Mouse (Mus musculus): ENCODE results near the gene Zfp46. TPM values are rescaled to one million over a fixed set of nuclear protein-coding genes. Genes with fewer than 3 reads are reported as not detected.

Gene Zfp46
- polyA plus RNA-seq (2015; fragmentation: Nextera tagmentation; extraction: Ambion mirVana): 23.9 and 25.6 TPM in 2 replicates

GRCm38 (mm10) chr4:136284455-136284854, at the start of gene Zfp46:
Zfp46 (plus strand) TSS chr4:136284683.
- ATAC-seq (ENCODE audit: borderline replicate concordance, extremely low read depth, low FRiP score, low TSS enrichment): peak; percentile 23; the same call in 1 of the 2 replicates
- peaks cover 23% of the 10 kb centered on the region for H3K36me3 ChIP-seq
- H3K27me3 ChIP-seq: no peaks in the 10 kb centered on the region
- H3K4me3 ChIP-seq: peak within 1 kb of the TSS; percentile 71
- H3K9me3 ChIP-seq: no peaks in the 10 kb centered on the region
- H3K9ac ChIP-seq: peak within 1 kb of the TSS; percentile 71
- peak within 1 kb of the TSS; percentile 74 for H3K4me2 ChIP-seq
- H3K27ac ChIP-seq: peak within 1 kb of the TSS; percentile 95
- 10% methylated on average over 5 of the region's 5 CpGs for WGBS
- peaks cover 44% of the 10 kb centered on the region for H3K4me1 ChIP-seq

GRCm38 (mm10) chr4:136238669-136239068, 45.8 kb upstream of the Zfp46 start:
- Histone ChIP-seq H3K36me3 (no peaks in the 10 kb centered on the region; the same call in 1 of the 2 replicates), H3K4me1 (peaks cover 6% of the 10 kb centered on the region; the same call in 1 of the 2 replicates), H3K27me3 (peaks cover 16% of the 10 kb centered on the region; the same call in 1 of the 2 replicates), H3K4me2 (no peak overlapping the region), H3K4me3 (no peak overlapping the region), H3K9me3 (no peaks in the 10 kb centered on the region), H3K9ac (no peak overlapping the region), H3K27ac (no peak overlapping the region)
- no peak for ATAC-seq (ENCODE audit: borderline replicate concordance, extremely low read depth, low FRiP score, low TSS enrichment)
- 34% methylated on average over 13 of the region's 13 CpGs for WGBS

GRCm38 (mm10) chr4:136239111-136239510, 45.4 kb upstream of the Zfp46 start:
- WGBS: 76% methylated on average over 9 of the region's 9 CpGs
- no peak overlapping the region for H3K9ac ChIP-seq
- no peaks in the 10 kb centered on the region for H3K9me3 ChIP-seq
- H3K4me3 ChIP-seq: no peak overlapping the region
- no peak overlapping the region for H3K27ac ChIP-seq
- H3K4me2 ChIP-seq: no peak overlapping the region
- peaks cover 16% of the 10 kb centered on the region; the same call in 1 of the 2 replicates for H3K27me3 ChIP-seq
- no peak for ATAC-seq (ENCODE audit: borderline replicate concordance, extremely low read depth, low FRiP score, low TSS enrichment)
- no peaks in the 10 kb centered on the region; the same call in 1 of the 2 replicates for H3K36me3 ChIP-seq
- peaks cover 6% of the 10 kb centered on the region; the same call in 1 of the 2 replicates for H3K4me1 ChIP-seq

- Histone ChIP-seq H3K36me3 (no peaks in the 10 kb centered on the region; the same call in 1 of the 2 replicates), H3K4me1 (peaks cover 6% of the 10 kb centered on the region; the same call in 1 of the 2 replicates), H3K9me3 (no peaks in the 10 kb centered on the region), H3K4me3 (no peak overlapping the region), H3K27me3 (peaks cover 16% of the 10 kb centered on the region; the same call in 1 of the 2 replicates), H3K9ac (no peak overlapping the region), H3K27ac (no peak overlapping the region), H3K4me2 (no peak overlapping the region)
- WGBS: 18% methylated on average over 8 of the region's 8 CpGs
- no peak for ATAC-seq (ENCODE audit: borderline replicate concordance, extremely low read depth, low FRiP score, low TSS enrichment)
Measured at GRCm38 (mm10) chr4:136239622-136240021, 44.9 kb upstream of the Zfp46 start.

GRCm38 (mm10) chr4:136240123-136240522, 44.4 kb upstream of the Zfp46 start:
- peaks cover 16% of the 10 kb centered on the region; the same call in 1 of the 2 replicates for H3K27me3 ChIP-seq

GRCm38 (mm10) chr4:136240955-136241354, 43.5 kb upstream of the Zfp46 start:
- no peak overlapping the region for H3K4me3 ChIP-seq
- H3K9me3 ChIP-seq: no peaks in the 10 kb centered on the region
- H3K9ac ChIP-seq: no peak overlapping the region
- no peak overlapping the region for H3K4me2 ChIP-seq
- H3K36me3 ChIP-seq: no peaks in the 10 kb centered on the region; the same call in 1 of the 2 replicates
- peaks cover 25% of the 10 kb centered on the region; the same call in 1 of the 2 replicates for H3K27me3 ChIP-seq
- WGBS: 51% methylated on average over 8 of the region's 8 CpGs
- H3K4me1 ChIP-seq: peaks cover 7% of the 10 kb centered on the region; the same call in 1 of the 2 replicates
- H3K27ac ChIP-seq: no peak overlapping the region
- no peak for ATAC-seq (ENCODE audit: borderline replicate concordance, extremely low read depth, low FRiP score, low TSS enrichment)

More at GRCm38 (mm10) chr4:136240123-136240522, 44.4 kb upstream of the Zfp46 start:
- H3K4me2 ChIP-seq: no peak overlapping the region
- WGBS: 73% methylated on average over 14 of the region's 14 CpGs
- H3K36me3 ChIP-seq: no peaks in the 10 kb centered on the region; the same call in 1 of the 2 replicates
- peaks cover 6% of the 10 kb centered on the region; the same call in 1 of the 2 replicates for H3K4me1 ChIP-seq
- H3K9me3 ChIP-seq: no peaks in the 10 kb centered on the region
- H3K27ac ChIP-seq: no peak overlapping the region
- no peak overlapping the region for H3K4me3 ChIP-seq
- H3K9ac ChIP-seq: no peak overlapping the region
- ATAC-seq (ENCODE audit: borderline replicate concordance, extremely low read depth, low FRiP score, low TSS enrichment): no peak

GRCm38 (mm10) chr4:136242065-136242703, 42.3 kb upstream of the Zfp46 start:
- H3K27me3 ChIP-seq: peaks cover 37% of the 10 kb centered on the region

GRCm38 (mm10) chr4:136242728-136243127, 41.8 kb upstream of the Zfp46 start:
- WGBS: 69% methylated on average over 7 of the region's 7 CpGs
- H3K27ac ChIP-seq: no peak overlapping the region
- peaks cover 37% of the 10 kb centered on the region for H3K27me3 ChIP-seq
- H3K4me1 ChIP-seq: peaks cover 24% of the 10 kb centered on the region
- H3K4me3 ChIP-seq: no peak overlapping the region
- H3K9me3 ChIP-seq: no peaks in the 10 kb centered on the region
- H3K4me2 ChIP-seq: no peak overlapping the region
- H3K36me3 ChIP-seq: no peaks in the 10 kb centered on the region; the same call in 1 of the 2 replicates
- H3K9ac ChIP-seq: no peak overlapping the region
- no peak for ATAC-seq (ENCODE audit: borderline replicate concordance, extremely low read depth, low FRiP score, low TSS enrichment)

More at GRCm38 (mm10) chr4:136242065-136242703, 42.3 kb upstream of the Zfp46 start:
- H3K9me3 ChIP-seq: no peaks in the 10 kb centered on the region
- WGBS: 48% methylated on average over 8 of the region's 8 CpGs
- H3K9ac ChIP-seq: no peak overlapping the region
- H3K27ac ChIP-seq: no peak overlapping the region
- peaks cover 19% of the 10 kb centered on the region for H3K4me1 ChIP-seq
- H3K4me2 ChIP-seq: no peak overlapping the region
- H3K4me3 ChIP-seq: no peak overlapping the region
- no peak for ATAC-seq (ENCODE audit: borderline replicate concordance, extremely low read depth, low FRiP score, low TSS enrichment)
- no peaks in the 10 kb centered on the region; the same call in 1 of the 2 replicates for H3K36me3 ChIP-seq

- no peak for ATAC-seq (ENCODE audit: borderline replicate concordance, extremely low read depth, low FRiP score, low TSS enrichment)
Measured at GRCm38 (mm10) chr4:136244208-136244607, 40.3 kb upstream of the Zfp46 start.

GRCm38 (mm10) chr4:136245681-136246080, 38.8 kb upstream of the Zfp46 start:
- no peaks in the 10 kb centered on the region; the same call in 1 of the 2 replicates for H3K36me3 ChIP-seq
- no peak overlapping the region for H3K4me3 ChIP-seq
- ATAC-seq (ENCODE audit: borderline replicate concordance, extremely low read depth, low FRiP score, low TSS enrichment): no peak
- H3K4me1 ChIP-seq: peaks cover 42% of the 10 kb centered on the region
- 45% methylated on average over 5 of the region's 5 CpGs for WGBS
- peaks cover 52% of the 10 kb centered on the region for H3K27me3 ChIP-seq
- no peak overlapping the region for H3K27ac ChIP-seq
- no peak overlapping the region for H3K9ac ChIP-seq
- H3K4me2 ChIP-seq: no peak overlapping the region
- H3K9me3 ChIP-seq: no peaks in the 10 kb centered on the region

More at GRCm38 (mm10) chr4:136244208-136244607, 40.3 kb upstream of the Zfp46 start:
- Histone ChIP-seq H3K4me2 (no peak overlapping the region), H3K27ac (no peak overlapping the region), H3K36me3 (no peaks in the 10 kb centered on the region; the same call in 1 of the 2 replicates), H3K9ac (no peak overlapping the region), H3K4me1 (peaks cover 31% of the 10 kb centered on the region), H3K4me3 (no peak overlapping the region), H3K9me3 (no peaks in the 10 kb centered on the region), H3K27me3 (peaks cover 41% of the 10 kb centered on the region)
- 68% methylated on average over 7 of the region's 7 CpGs for WGBS

- ATAC-seq (ENCODE audit: borderline replicate concordance, extremely low read depth, low FRiP score, low TSS enrichment): no peak
- H3K9ac ChIP-seq: no peak overlapping the region
- H3K27me3 ChIP-seq: peaks cover 56% of the 10 kb centered on the region
- WGBS: 4% methylated on average over 12 of the region's 12 CpGs
- H3K36me3 ChIP-seq: no peaks in the 10 kb centered on the region
- peak overlapping the region; percentile 49; the same call in 1 of the 2 replicates for H3K4me3 ChIP-seq
- peak overlapping the region; percentile 92 for H3K4me2 ChIP-seq
- no peaks in the 10 kb centered on the region for H3K9me3 ChIP-seq
- H3K27ac ChIP-seq: no peak overlapping the region
- H3K4me1 ChIP-seq: peaks cover 42% of the 10 kb centered on the region
Measured at GRCm38 (mm10) chr4:136246568-136246969, 37.9 kb upstream of the Zfp46 start.

- Histone ChIP-seq H3K27ac (peak overlapping the region; percentile 1; the same call in 1 of the 2 replicates), H3K9me3 (no peaks in the 10 kb centered on the region), H3K9ac (no peak overlapping the region), H3K4me1 (peaks cover 42% of the 10 kb centered on the region), H3K4me2 (peak overlapping the region; percentile 92), H3K27me3 (peaks cover 61% of the 10 kb centered on the region), H3K36me3 (no peaks in the 10 kb centered on the region), H3K4me3 (peak overlapping the region; percentile 49)
- WGBS: 2% methylated on average over 14 of the region's 14 CpGs
- ATAC-seq (ENCODE audit: borderline replicate concordance, extremely low read depth, low FRiP score, low TSS enrichment): no peak
Measured at GRCm38 (mm10) chr4:136247386-136247728, 37.1 kb upstream of the Zfp46 start.
